ENCODE assay signal across 10 mouse cellular contexts in genomic region chr3:144611626-144612271, GRCm38 (mm10). TPM values are rescaled to one million over a fixed set of nuclear protein-coding genes. Genes with fewer than 3 reads are reported as not detected.
A peak's percentile ranks its signal among the peaks of the same experiment; 100 is the strongest.
DNase-seq lines count a peak whose midpoint lies in the region; ATAC-seq and TF ChIP-seq lines count a peak whose summit lies in the region.
"Had no signal": no experiment of that assay in that cellular context is flagged by ENCODE, and none has a peak within 500 bp of the region (broad histone marks: within the 10 kb centered on the region; RNA-seq: fewer than 3 reads in every experiment).

No protein-coding gene starts in this region.

- H3K9ac ChIP-seq in ES-Bruce4 (ENCODE audit: low read depth, poor library complexity, severe bottlenecking): peak overlapping the region; percentile 17; the same call in 1 of the 2 replicates
- H3K9ac ChIP-seq in forebrain, embryonic 15.5 days (replicated peaks): no peak overlapping the region
- H3K9ac ChIP-seq in liver, embryonic 15.5 days: 0 out of 2 replicates have a peak overlapping the region, but pooled peaks have one; percentile 2
- H3K9ac ChIP-seq: intestine, embryonic 15.5 days had no signal

- no peaks in the 10 kb centered on the region for H3K36me3 ChIP-seq in ES-Bruce4 (ENCODE audit: control insufficient read depth, insufficient read depth, low read length, poor library complexity, severe bottlenecking)
- no peaks in the 10 kb centered on the region for H3K36me3 ChIP-seq in forebrain, embryonic 15.5 days
- H3K36me3 ChIP-seq in liver, embryonic 15.5 days (replicated peaks): no peaks in the 10 kb centered on the region
- H3K36me3 ChIP-seq: intestine, embryonic 15.5 days had no signal

- peak; percentile 48 for DNase-seq in gastrocnemius, postnatal 10 days
- no peak for DNase-seq in gastrocnemius, adult 18-20 months (ENCODE audit: low spot score)
- no peak for DNase-seq in T-cell, adult 2 months (ENCODE audit: low spot score)
- no peak for DNase-seq in adrenal gland, adult 18-20 months (ENCODE audit: low spot score in 2 of 2)
- DNase-seq: thymus, postnatal 14 days had no signal

- TF ChIP-seq EP300 in ES-Bruce4 (IDR thresholded peaks at IDR 0.05; ENCODE audit: insufficient read depth, low read depth, low read length): no peak

- no peak for TF ChIP-seq POLR2A in ES-Bruce4 (IDR thresholded peaks at IDR 0.05; ENCODE audit: insufficient read depth, low read length)

- no peaks in the 10 kb centered on the region for H3K27me3 ChIP-seq in ES-Bruce4 (ENCODE audit: control insufficient read depth, insufficient read depth, low read length, poor library complexity, severe bottlenecking)
- no peaks in the 10 kb centered on the region for H3K27me3 ChIP-seq in forebrain, embryonic 15.5 days
- no peaks in the 10 kb centered on the region for H3K27me3 ChIP-seq in liver, embryonic 15.5 days
- H3K27me3 ChIP-seq: intestine, embryonic 15.5 days had no signal

- no peak overlapping the region for H3K4me2 ChIP-seq in forebrain, embryonic 15.5 days (replicated peaks)
- peak overlapping the region; percentile 36 for H3K4me2 ChIP-seq in liver, embryonic 15.5 days
- H3K4me2 ChIP-seq: intestine, embryonic 15.5 days had no signal

- TF ChIP-seq CTCF in ES-Bruce4 (IDR thresholded peaks at IDR 0.05; ENCODE audit: low read depth, low read length): no peak

- H3K9me3 ChIP-seq in ES-Bruce4 (replicated peaks; ENCODE audit: control insufficient read depth, insufficient read depth, low read length, poor library complexity, severe bottlenecking): peaks cover 11% of the 10 kb centered on the region
- H3K9me3 ChIP-seq in forebrain, embryonic 15.5 days: no peaks in the 10 kb centered on the region
- H3K9me3 ChIP-seq in liver, embryonic 15.5 days (replicated peaks): no peaks in the 10 kb centered on the region
- H3K9me3 ChIP-seq: intestine, embryonic 15.5 days had no signal

- peaks cover 3% of the 10 kb centered on the region for H3K4me1 ChIP-seq in ES-Bruce4 (ENCODE audit: control insufficient read depth, insufficient read depth, low read length)
- peaks cover 22% of the 10 kb centered on the region for H3K4me1 ChIP-seq in forebrain, embryonic 15.5 days
- peaks cover 41% of the 10 kb centered on the region for H3K4me1 ChIP-seq in liver, embryonic 15.5 days (replicated peaks)

- H3K4me3 ChIP-seq in ES-Bruce4 (ENCODE audit: low read depth, low read length): no peak overlapping the region
- H3K4me3 ChIP-seq in forebrain, embryonic 15.5 days: no peak overlapping the region
- H3K4me3 ChIP-seq in liver, embryonic 15.5 days (replicated peaks): no peak overlapping the region
- H3K4me3 ChIP-seq: intestine, embryonic 15.5 days had no signal

- peak; percentile 33 for ATAC-seq in forebrain, embryonic 15.5 days (replicated peaks)
- ATAC-seq in liver, embryonic 15.5 days (ENCODE audit: insufficient read depth): peak; percentile 46
- ATAC-seq in inflammation-experienced regulatory T-cells, adult 6 months: no peak

- WGBS in forebrain, embryonic 15.5 days: 30% methylated on average over 8 of the region's 8 CpGs
- WGBS in liver, embryonic 15.5 days (ENCODE audit: insufficient replicate concordance): 65% methylated on average over 8 of the region's 8 CpGs

- peak overlapping the region; percentile 96 for H3K27ac ChIP-seq in ES-Bruce4 (ENCODE audit: insufficient read depth, low read length)
- peak overlapping the region; percentile 9 for H3K27ac ChIP-seq in forebrain, embryonic 15.5 days (replicated peaks)
- H3K27ac ChIP-seq in liver, embryonic 15.5 days (replicated peaks): peak overlapping the region; percentile 72
- H3K27ac ChIP-seq: intestine, embryonic 15.5 days had no signal

RNA-seq across cellular contexts. Expression of gene Selenof, which starts 41.6 kb away (rescaled TPM):
- total RNA-seq in gastrocnemius, postnatal 10 days (2021): 100 to 1,000 TPM; 197 to 208 TPM
- 100 to 1,000 TPM; 109 to 111 TPM for total RNA-seq in gastrocnemius, adult 18-20 months (2021)
- 227 TPM in 2 replicates for polyA plus RNA-seq in ES-Bruce4 (2011; ENCODE audit: insufficient read depth, insufficient read length, low read depth, missing spikeins)
- polyA plus RNA-seq in forebrain, embryonic 15.5 days (2015; fragmentation: Nextera tagmentation; extraction: Ambion mirVana): 528 and 529 TPM in 2 replicates
- polyA plus RNA-seq in liver, embryonic 15.5 days (2015; fragmentation: Nextera tagmentation; extraction: Ambion mirVana): 290 and 291 TPM in 2 replicates
- 100 to 1,000 TPM; 310 to 362 (median 335) TPM for polyA plus RNA-seq in inflammation-experienced regulatory T-cells, adult 6 months (2017; shearing (Covaris generic))
- 100 to 1,000 TPM; 324 to 336 TPM for total RNA-seq in adrenal gland, adult 18-20 months (2021)

RNA-seq across cellular contexts. Expression of gene Hs2st1, which starts 41.8 kb away (rescaled TPM):
- total RNA-seq in gastrocnemius, postnatal 10 days (2021): 10 to 100 TPM; 22.0 to 27.4 TPM
- total RNA-seq in gastrocnemius, adult 18-20 months (2021): 10 to 100 TPM; 10.8 to 12.5 TPM
- 38.6 and 39.0 TPM in 2 replicates for polyA plus RNA-seq in ES-Bruce4 (2011; ENCODE audit: insufficient read depth, insufficient read length, low read depth, missing spikeins)
- 19.7 and 21.5 TPM in 2 replicates for polyA plus RNA-seq in forebrain, embryonic 15.5 days (2015; fragmentation: Nextera tagmentation; extraction: Ambion mirVana)
- polyA plus RNA-seq in liver, embryonic 15.5 days (2015; fragmentation: Nextera tagmentation; extraction: Ambion mirVana): 1.9 and 2.3 TPM in 2 replicates
- 1 to 10 TPM; 1.8 to 3.7 (median 3.5) TPM for polyA plus RNA-seq in inflammation-experienced regulatory T-cells, adult 6 months (2017; shearing (Covaris generic))
- 10 to 100 TPM; 13.9 to 14.7 TPM for total RNA-seq in adrenal gland, adult 18-20 months (2021)

Comparison
In these comparisons a context has a peak if more than half of its experiments do, and no peak if none do; other contexts are left out.
1. H3K27ac ChIP-seq: peak in every context shown above with its lines; median percentile 96 in ES-Bruce4; 72 in liver, embryonic 15.5 days; 9 in forebrain, embryonic 15.5 days.